Mouse (Mus musculus) layer of hippocampus, adult 11-12 months (tissue): ENCODE measurements at regions not wholly inside any gene's neighbourhood (a gene's known extent, or its start where the extent isn't known, plus 50 kb on each side); places are given as distances from the start of the nearest gene placed in this dataset.

ENCODE experiments used
- DNase-seq: peaks from one replicate; pipeline ENCODE4 v3.0.0; 2022; ENCODE audit warnings: low spot score

GRCm38 (mm10) chr1:42232716-42233115 lies 462.9 kb upstream of the Pou3f3 start:
- no peak for DNase-seq

GRCm38 (mm10) chr1:42233289-42233688 lies 462.3 kb upstream of the Pou3f3 start:
- DNase-seq: no peak

GRCm38 (mm10) chr1:42236466-42237010 lies 459.0 kb upstream of the Pou3f3 start:
- no peak for DNase-seq

- no peak for DNase-seq
These were observed 457.2 kb upstream of the Pou3f3 start for GRCm38 (mm10) chr1:42238408-42238807.

- no peak for DNase-seq
These were observed 454.4 kb upstream of the Pou3f3 start for GRCm38 (mm10) chr1:42241172-42241571.

GRCm38 (mm10) chr1:42241601-42242220 lies 453.9 kb upstream of the Pou3f3 start:
- no peak for DNase-seq

- no peak for DNase-seq
These were observed 452.7 kb upstream of the Pou3f3 start for GRCm38 (mm10) chr1:42242586-42243457.

- no peak for DNase-seq
These were observed 452.1 kb upstream of the Pou3f3 start for GRCm38 (mm10) chr1:42243458-42243855.

GRCm38 (mm10) chr1:42243878-42244277 lies 451.7 kb upstream of the Pou3f3 start:
- no peak for DNase-seq

GRCm38 (mm10) chr1:42252386-42252785 lies 443.2 kb upstream of the Pou3f3 start:
- DNase-seq: no peak

GRCm38 (mm10) chr1:42253786-42254185 lies 441.8 kb upstream of the Pou3f3 start:
- DNase-seq: no peak

GRCm38 (mm10) chr1:42256911-42257595 lies 438.5 kb upstream of the Pou3f3 start:
- no peak for DNase-seq

- peak; percentile 37 for DNase-seq
These were observed 437.6 kb upstream of the Pou3f3 start for GRCm38 (mm10) chr1:42257801-42258593.

GRCm38 (mm10) chr1:42258594-42258910 lies 437.0 kb upstream of the Pou3f3 start:
- no peak for DNase-seq

GRCm38 (mm10) chr1:42259216-42259977 lies 436.2 kb upstream of the Pou3f3 start:
- no peak for DNase-seq

- no peak for DNase-seq
These were observed 435.3 kb upstream of the Pou3f3 start for GRCm38 (mm10) chr1:42260033-42260925.

- no peak for DNase-seq
These were observed 434.5 kb upstream of the Pou3f3 start for GRCm38 (mm10) chr1:42261031-42261430.

- no peak for DNase-seq
These were observed 433.8 kb upstream of the Pou3f3 start for GRCm38 (mm10) chr1:42261800-42262199.

- DNase-seq: no peak
These were observed 433.0 kb upstream of the Pou3f3 start for GRCm38 (mm10) chr1:42262606-42263005.

GRCm38 (mm10) chr1:42277130-42277529 lies 418.4 kb upstream of the Pou3f3 start:
- no peak for DNase-seq
